In genomic region chr7:126376903-126377277, GRCm38 (mm10) we compare ENCODE assay signal across 1 mouse cellular context.
TF ChIP-seq lines count a peak whose summit lies in the region.

No protein-coding gene starts in this region.

TF ChIP-seq in CH12.LX, 34 proteins besides CTCF, POLR2A, EP300 and RAD21:
- 0 out of 2 replicates have a peak, but pooled peaks have one; percentile 41 for TF ChIP-seq CHD1 (IDR thresholded peaks at IDR 0.05; ENCODE audit: low read depth, low read length)
- TF ChIP-seq MAX (IDR thresholded peaks at IDR 0.05; ENCODE audit: low read length), result no peak
- TF ChIP-seq GABPA (IDR thresholded peaks at IDR 0.05; ENCODE audit: insufficient replicate concordance, low read depth, low read length), result no peak
